8 mouse cellular contexts compared by ENCODE assay signal in genomic region chr6:86480189-86480831, GRCm38 (mm10). TPM values are rescaled to one million over a fixed set of nuclear protein-coding genes. Genes with fewer than 3 reads are reported as not detected.
DNase-seq lines count a peak whose midpoint lies in the region; ATAC-seq and TF ChIP-seq lines count a peak whose summit lies in the region.

No protein-coding gene starts in this region.

- H3K4me1 ChIP-seq in thymus, adult 2 months (replicated peaks; ENCODE audit: control insufficient read depth, insufficient read depth, low read length): peaks cover 13% of the 10 kb centered on the region
- H3K4me1 ChIP-seq in embryonic fibroblast, embryonic 13.5 days (ENCODE audit: control insufficient read depth, insufficient read depth, low read length): peaks cover 2% of the 10 kb centered on the region; the same call in 1 of the 2 replicates
- peaks cover 39% of the 10 kb centered on the region for H3K4me1 ChIP-seq in hindbrain, embryonic 10.5 days (replicated peaks)
- H3K4me1 ChIP-seq in limb, embryonic 13.5 days: peaks cover 46% of the 10 kb centered on the region
- 0 out of 2 replicates have a peak, but pooled peaks cover 4% of the 10 kb centered on the region for H3K4me1 ChIP-seq in midbrain, embryonic 14.5 days (ENCODE audit: control insufficient read depth, insufficient read depth, low read length)

- no peak for DNase-seq in thymus, adult 2 months
- DNase-seq in thymus, adult 18-20 months: no peak
- peak; percentile 39 for DNase-seq in hindbrain, embryonic 10.5 days (ENCODE audit: low spot score)
- DNase-seq in midbrain, embryonic 14.5 days: peak; percentile 28
- no peak for DNase-seq in layer of hippocampus, adult 9-10 months (ENCODE audit: low spot score)

- H3K9me3 ChIP-seq in hindbrain, embryonic 10.5 days: no peaks in the 10 kb centered on the region
- H3K9me3 ChIP-seq in limb, embryonic 13.5 days: no peaks in the 10 kb centered on the region
- no peaks in the 10 kb centered on the region for H3K9me3 ChIP-seq in midbrain, embryonic 14.5 days (ENCODE audit: control insufficient read depth, low read length)

- no peak overlapping the region for H3K4me3 ChIP-seq in thymus, adult 2 months (ENCODE audit: control insufficient read depth, insufficient read depth, low read length)
- H3K4me3 ChIP-seq in embryonic fibroblast, embryonic 13.5 days (ENCODE audit: insufficient read depth, low read length): peak overlapping the region; percentile 35
- H3K4me3 ChIP-seq in hindbrain, embryonic 10.5 days: peak overlapping the region; percentile 11; the same call in 1 of the 2 replicates
- H3K4me3 ChIP-seq in limb, embryonic 13.5 days: peak overlapping the region; percentile 28
- no peak overlapping the region for H3K4me3 ChIP-seq in midbrain, embryonic 14.5 days (replicated peaks; ENCODE audit: low read depth, low read length)

- no peaks in the 10 kb centered on the region for H3K27me3 ChIP-seq in thymus, adult 2 months (ENCODE audit: control insufficient read depth, insufficient read depth, low read length)
- no peaks in the 10 kb centered on the region for H3K27me3 ChIP-seq in hindbrain, embryonic 10.5 days (ENCODE audit: insufficient read depth, poor library complexity, severe bottlenecking)
- no peaks in the 10 kb centered on the region for H3K27me3 ChIP-seq in limb, embryonic 13.5 days
- no peaks in the 10 kb centered on the region for H3K27me3 ChIP-seq in midbrain, embryonic 14.5 days (ENCODE audit: control insufficient read depth, insufficient read depth, low read length)

- peak; percentile 83 for ATAC-seq in limb, embryonic 13.5 days (ENCODE audit: low FRiP score, low read depth)
- no peak for ATAC-seq in midbrain, embryonic 14.5 days (ENCODE audit: low FRiP score, low TSS enrichment)
- no peak for ATAC-seq in erythroid progenitor cell, adult 5-6 weeks (replicated peaks; ENCODE audit: low FRiP score, poor library complexity, severe bottlenecking)

- 52% methylated on average over 9 of the region's 9 CpGs for WGBS in thymus, adult 2 months
- WGBS in hindbrain, embryonic 10.5 days: 36% methylated on average over 9 of the region's 9 CpGs
- WGBS in limb, embryonic 13.5 days: 15% methylated on average over 9 of the region's 9 CpGs
- WGBS in midbrain, embryonic 14.5 days: 37% methylated on average over 9 of the region's 9 CpGs

- H3K36me3 ChIP-seq in thymus, adult 2 months (ENCODE audit: control insufficient read depth, insufficient read depth, low read length): no peaks in the 10 kb centered on the region
- no peaks in the 10 kb centered on the region for H3K36me3 ChIP-seq in hindbrain, embryonic 10.5 days
- no peaks in the 10 kb centered on the region for H3K36me3 ChIP-seq in limb, embryonic 13.5 days
- H3K36me3 ChIP-seq in midbrain, embryonic 14.5 days (ENCODE audit: control insufficient read depth, insufficient read depth, low read length): no peaks in the 10 kb centered on the region

- peak overlapping the region; percentile 57 for H3K9ac ChIP-seq in limb, embryonic 13.5 days
- H3K9ac ChIP-seq in midbrain, embryonic 14.5 days (replicated peaks; ENCODE audit: low read length): no peak overlapping the region

- TF ChIP-seq POLR2A in thymus, adult 2 months (IDR thresholded peaks at IDR 0.05; ENCODE audit: control insufficient read depth, extremely low read depth, insufficient read depth, low read length, poor library complexity): no peak
- TF ChIP-seq POLR2A in embryonic fibroblast, embryonic 13.5 days (IDR thresholded peaks at IDR 0.05; ENCODE audit: low read depth, low read length): peak; percentile 49; the same call in 1 of the 2 replicates

- peak overlapping the region; percentile 27; the same call in 1 of the 2 replicates for H3K27ac ChIP-seq in thymus, adult 2 months (ENCODE audit: control insufficient read depth, insufficient read depth, low read length)
- peak overlapping the region; percentile 83 for H3K27ac ChIP-seq in embryonic fibroblast, embryonic 13.5 days (ENCODE audit: insufficient read depth, low read length)
- peak overlapping the region; percentile 83 for H3K27ac ChIP-seq in hindbrain, embryonic 10.5 days
- peak overlapping the region; percentile 97 for H3K27ac ChIP-seq in limb, embryonic 13.5 days
- H3K27ac ChIP-seq in midbrain, embryonic 14.5 days (replicated peaks; ENCODE audit: low read depth, low read length): peak overlapping the region; percentile 60; the same call in 1 of the 2 replicates

- H3K4me2 ChIP-seq in limb, embryonic 13.5 days (replicated peaks): peak overlapping the region; percentile 55
- H3K4me2 ChIP-seq in midbrain, embryonic 14.5 days (ENCODE audit: low read length): no peak overlapping the region

- no peak for TF ChIP-seq CTCF in thymus, adult 2 months (IDR thresholded peaks at IDR 0.05; ENCODE audit: borderline replicate concordance, control insufficient read depth, extremely low read depth, insufficient read depth, low read length, poor library complexity)
- TF ChIP-seq CTCF in embryonic fibroblast, embryonic 13.5 days (IDR thresholded peaks at IDR 0.05; ENCODE audit: borderline replicate concordance, insufficient read depth, low read length): no peak

RNA-seq across cellular contexts. Expression of gene C87436, which starts 42.1 kb away (rescaled TPM):
- polyA plus RNA-seq in thymus, adult 2 months (2012; rRNA removed): 14.9 and 16.6 TPM in 2 replicates
- polyA plus RNA-seq in embryonic fibroblast, embryonic 13.5 days (2011; ENCODE audit: insufficient read length, low read depth, missing spikeins): 9.6 and 9.7 TPM in 2 replicates
- polyA plus RNA-seq in hindbrain, embryonic 10.5 days (2016; fragmentation: Nextera tagmentation; extraction: Ambion mirVana): 24.4 and 26.2 TPM in 2 replicates
- 25.2 and 25.4 TPM in 2 replicates for polyA plus RNA-seq in limb, embryonic 13.5 days (2015; fragmentation: Nextera tagmentation; extraction: Ambion mirVana)
- 22.8 and 25.5 TPM in 2 replicates for polyA plus RNA-seq in midbrain, embryonic 14.5 days (2014; fragmentation: Nextera tagmentation; extraction: Ambion mirVana)
- 20.5 and 22.6 TPM in 2 replicates for total RNA-seq in erythroid progenitor cell, adult 5-6 weeks (2015; ENCODE audit: low replicate concordance)
- total RNA-seq in erythroid progenitor cell, adult 5-6 weeks (2017; ENCODE audit: low replicate concordance): 7.1 and 8.0 TPM in 2 replicates

RNA-seq across cellular contexts. Expression of gene Pcbp1, which starts 45.8 kb away (rescaled TPM):
- polyA plus RNA-seq in thymus, adult 2 months (2012; rRNA removed): 291 and 363 TPM in 2 replicates
- polyA plus RNA-seq in embryonic fibroblast, embryonic 13.5 days (2011; ENCODE audit: insufficient read length, low read depth, missing spikeins): 176 and 186 TPM in 2 replicates
- 478 and 520 TPM in 2 replicates for polyA plus RNA-seq in hindbrain, embryonic 10.5 days (2016; fragmentation: Nextera tagmentation; extraction: Ambion mirVana)
- polyA plus RNA-seq in limb, embryonic 13.5 days (2015; fragmentation: Nextera tagmentation; extraction: Ambion mirVana): 454 and 479 TPM in 2 replicates
- polyA plus RNA-seq in midbrain, embryonic 14.5 days (2014; fragmentation: Nextera tagmentation; extraction: Ambion mirVana): 289 and 325 TPM in 2 replicates
- total RNA-seq in erythroid progenitor cell, adult 5-6 weeks (2015; ENCODE audit: low replicate concordance): 145 and 147 TPM in 2 replicates
- 58.4 and 67.4 TPM in 2 replicates for total RNA-seq in erythroid progenitor cell, adult 5-6 weeks (2017; ENCODE audit: low replicate concordance)

RNA-seq across cellular contexts. Expression of gene Gm44790, which starts 53.9 kb away (rescaled TPM):
- 32.3 and 32.5 TPM in 2 replicates for polyA plus RNA-seq in thymus, adult 2 months (2012; rRNA removed)
- not detected in 2 replicates for polyA plus RNA-seq in embryonic fibroblast, embryonic 13.5 days (2011; ENCODE audit: insufficient read length, low read depth, missing spikeins)
- 1.8 TPM in 1 of 2 replicates, not detected in the other for polyA plus RNA-seq in hindbrain, embryonic 10.5 days (2016; fragmentation: Nextera tagmentation; extraction: Ambion mirVana)
- polyA plus RNA-seq in limb, embryonic 13.5 days (2015; fragmentation: Nextera tagmentation; extraction: Ambion mirVana): 1.3 TPM in 1 of 2 replicates, not detected in the other
- polyA plus RNA-seq in midbrain, embryonic 14.5 days (2014; fragmentation: Nextera tagmentation; extraction: Ambion mirVana): not detected in 2 replicates
- 2.5 TPM in 1 of 2 replicates, not detected in the other for total RNA-seq in erythroid progenitor cell, adult 5-6 weeks (2015; ENCODE audit: low replicate concordance)
- total RNA-seq in erythroid progenitor cell, adult 5-6 weeks (2017; ENCODE audit: low replicate concordance): not detected in 2 replicates

Comparison
In these comparisons a context has a peak if more than half of its experiments do, and no peak if none do; other contexts are left out.
1. DNase-seq: peak in hindbrain, embryonic 10.5 days (single experiment) and midbrain, embryonic 14.5 days (single experiment); none in thymus, adult 2 months (single experiment), thymus, adult 18-20 months (0 of 2) and layer of hippocampus, adult 9-10 months (single experiment).
2. H3K27ac ChIP-seq: peak in every context shown above with its lines; median percentile 97 in limb, embryonic 13.5 days; 83 in embryonic fibroblast, embryonic 13.5 days; 83 in hindbrain, embryonic 10.5 days; 60 in midbrain, embryonic 14.5 days; 27 in thymus, adult 2 months.
3. H3K4me3 ChIP-seq: peak in embryonic fibroblast, embryonic 13.5 days (single experiment), hindbrain, embryonic 10.5 days (single experiment) and limb, embryonic 13.5 days (single experiment); none in thymus, adult 2 months (single experiment) and midbrain, embryonic 14.5 days (single experiment).
4. RNA of gene Gm44790, which starts 53.9 kb away (polyA plus RNA-seq): 32.3 to 32.5 TPM in thymus, adult 2 months; not detected in embryonic fibroblast, embryonic 13.5 days, 1.8 TPM in hindbrain, embryonic 10.5 days, 1.3 TPM in limb, embryonic 13.5 days and not detected in midbrain, embryonic 14.5 days; every median in the first group is over 10 times any median in the second.